Mouse (Mus musculus): ENCODE measurements around the gene Elk3.

DNA sequence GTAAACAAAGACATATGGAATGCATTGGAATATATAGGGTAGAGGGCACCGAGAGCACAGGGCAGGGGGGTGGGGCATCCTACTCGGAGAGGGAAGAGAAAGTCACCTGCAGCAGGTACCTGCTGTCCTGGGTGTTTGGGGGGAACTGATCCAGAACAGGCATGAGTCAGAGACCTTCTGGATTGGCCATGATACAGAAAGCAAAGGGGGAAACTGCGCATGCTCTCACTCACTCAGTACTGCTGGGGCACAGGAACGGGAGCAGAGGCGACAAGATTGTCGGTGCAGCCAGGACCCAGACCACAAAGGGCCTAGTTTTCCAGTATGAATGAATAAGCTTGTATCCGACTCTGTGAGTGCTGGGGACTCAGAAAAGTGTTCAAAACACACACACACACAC is 36.5 kb upstream of the Elk3 start:
- TF ChIP-seq POLR2A (IDR thresholded peaks at IDR 0.05; ENCODE audit: extremely low read depth, insufficient read depth, low read length): no peak
- no peak for TF ChIP-seq CTCF (IDR thresholded peaks at IDR 0.05; ENCODE audit: low read depth, low read length)
